Mouse (Mus musculus) hindbrain, embryonic 11.5 days (tissue): Measurements from ENCODE around the gene Slc30a2. TPM values are rescaled to one million over a fixed set of nuclear protein-coding genes. Genes with fewer than 3 reads are reported as not detected.
"Not testable (repeated sequence)": the region's sequence is repeated elsewhere in the genome, so short reads cannot be mapped to it uniquely, and the experiment has no call there.

ENCODE experiments used
- ATAC-seq: fragments of 200-750 bp; cut with Nextera tagmentation; 2 replicates; pipeline ENCODE4 v1.8.0; 2017; ENCODE audit warnings: mild to moderate bottlenecking, moderate TSS enrichment, moderate library complexity; ENCODE audit not compliant: low FRiP score
- DNase-seq: peaks from one replicate; pipeline ENCODE4 v3.0.0-alpha.2; 2015; ENCODE audit warnings: low spot score
- H3K27ac ChIP-seq: fragments of 300-500 bp; sonication (generic); 2 replicates; pipeline ENCODE4 v1.5.1; 2014; ENCODE audit warnings: mild to moderate bottlenecking, low read depth, low read length
- H3K27me3 ChIP-seq: fragments of 300-500 bp; sonication (generic); 2 replicates; pipeline ENCODE4 v1.6.1; 2014; ENCODE audit warnings: mild to moderate bottlenecking, low read length, moderate library complexity, mixed read lengths; ENCODE audit not compliant: control insufficient read depth, insufficient read depth
- H3K36me3 ChIP-seq: fragments of 300-500 bp; sonication (generic); 2 replicates; pipeline ENCODE4 v1.6.1; 2014; ENCODE audit warnings: mild to moderate bottlenecking, low read length, moderate library complexity, mixed read lengths; ENCODE audit not compliant: control insufficient read depth, insufficient read depth
- H3K4me1 ChIP-seq: fragments of 300-500 bp; sonication (generic); replicated peaks from 2 replicates; pipeline ENCODE4 v1.6.1; 2014; ENCODE audit warnings: low read length, mixed read lengths; ENCODE audit not compliant: control insufficient read depth, insufficient read depth
- H3K4me2 ChIP-seq: fragments of 300-500 bp; sonication (generic); replicated peaks from 2 replicates; pipeline ENCODE4 v1.6.1; 2014; ENCODE audit warnings: mild to moderate bottlenecking, low read depth, low read length
- H3K4me3 ChIP-seq: fragments of 300-500 bp; sonication (generic); 2 replicates; pipeline ENCODE4 v1.5.1; 2014; ENCODE audit warnings: low read depth, low read length
- H3K9ac ChIP-seq: fragments of 300-500 bp; sonication (generic); 2 replicates; pipeline ENCODE4 v1.6.1; 2014; ENCODE audit warnings: low read depth, low read length
- H3K9me3 ChIP-seq: fragments of 300-500 bp; sonication (generic); 2 replicates; pipeline ENCODE4 v1.6.1; 2016; ENCODE audit warnings: low read length; ENCODE audit not compliant: control insufficient read depth
- WGBS: fragments of 180-500 bp; shearing (Covaris S2); extraction: QIAGEN DNeasy Blood & Tissue Kit; methylation state at CpG from one replicate; pipeline ENCODE4 v1.1.7; 2014; 5-methylcytosine and 5-hydroxymethylcytosine counted together
- polyA plus RNA-seq: library from polyadenylated mRNA; unstranded; fragments of >200 nt; fragmentation: Nextera tagmentation; extraction: Ambion mirVana; gene quantifications from 2 replicates; pipeline ENCODE4 v1.2.1, GENCODE M21; 2014

Slc30a2 gene
- polyA plus RNA-seq, 1 experiment from 2014 or later, result not detected

DNA sequence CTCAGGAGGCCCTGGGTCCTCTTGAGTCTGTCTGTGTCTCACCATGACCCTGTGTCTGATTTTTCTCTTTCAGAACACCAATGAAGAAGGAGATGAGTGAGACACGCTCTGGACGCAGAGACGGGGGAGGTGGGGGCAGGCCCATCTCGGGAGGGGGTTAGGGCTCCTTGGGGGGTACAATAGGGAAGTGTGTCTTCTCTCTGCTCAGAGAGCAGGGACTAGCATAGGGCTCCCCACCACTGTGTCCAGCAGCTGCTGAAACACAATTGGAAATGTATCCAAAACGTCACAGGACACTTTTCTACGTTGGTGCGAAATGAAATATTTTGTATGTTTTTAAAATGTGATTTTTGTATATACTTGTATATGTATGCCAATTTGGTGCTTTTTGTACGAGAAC is 14.1 kb upstream of the Slc30a2 start:
- 88% methylated on average over 8 of the region's 8 CpGs for WGBS
- H3K4me3 ChIP-seq, result no peak overlapping the region
- no peak for ATAC-seq
- H3K4me2 ChIP-seq, result no peak overlapping the region
- H3K4me1 ChIP-seq, result no peaks in the 10 kb centered on the region
- no peaks in the 10 kb centered on the region for H3K9me3 ChIP-seq
- H3K9ac ChIP-seq, result no peak overlapping the region
- DNase-seq, result no peak
- no peak overlapping the region for H3K27ac ChIP-seq
- H3K27me3 ChIP-seq, result no peaks in the 10 kb centered on the region
- H3K36me3 ChIP-seq, result no peaks in the 10 kb centered on the region

- Histone ChIP-seq H3K36me3 (no peaks in the 10 kb centered on the region), H3K4me1 (no peaks in the 10 kb centered on the region), H3K27me3 (no peaks in the 10 kb centered on the region), H3K9ac (no peak overlapping the region), H3K27ac (no peak overlapping the region), H3K4me3 (no peak overlapping the region), H3K9me3 (no peaks in the 10 kb centered on the region), H3K4me2 (no peak overlapping the region)
- DNase-seq (no peak), ATAC-seq (no peak)
- WGBS, result 69% methylated on average over 5 of the region's 5 CpGs
Measured at GRCm38 (mm10) chr4:134330281-134330680, 12.7 kb upstream of the Slc30a2 start.

DNA sequence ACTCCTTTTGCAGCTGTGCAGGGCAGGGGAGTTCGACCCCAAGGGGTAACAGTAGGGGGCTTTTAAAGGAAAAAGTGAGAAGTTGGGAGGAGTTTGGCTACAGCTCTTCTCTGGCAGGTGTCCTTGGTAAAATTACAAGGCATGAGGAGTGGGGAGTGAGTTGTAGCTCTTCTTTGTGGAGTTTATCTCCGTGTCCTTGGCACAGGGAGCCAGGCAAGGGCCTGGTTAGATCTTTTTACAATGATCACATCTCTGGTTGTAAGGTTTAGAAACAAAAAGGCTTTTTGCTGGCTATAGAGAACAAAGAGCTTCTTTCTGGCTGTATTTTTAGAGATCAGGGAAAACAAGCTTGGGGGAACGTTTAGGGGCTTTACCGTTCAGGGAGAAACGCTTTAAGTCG is 1.8 kb upstream of the Slc30a2 start:
- H3K4me3 ChIP-seq, H3K4me2 ChIP-seq, H3K4me1 ChIP-seq, H3K9ac ChIP-seq, DNase-seq, H3K36me3 ChIP-seq, H3K27ac ChIP-seq, H3K9me3 ChIP-seq, ATAC-seq: not testable (repeated sequence)
- WGBS, result 75% methylated on average over 6 of the region's 6 CpGs
- H3K27me3 ChIP-seq, result peaks cover 31% of the 10 kb centered on the region

- Histone ChIP-seq H3K4me2 (no peak overlapping the region), H3K36me3 (no peaks in the 10 kb centered on the region), H3K4me3 (no peak overlapping the region), H3K27ac (no peak overlapping the region), H3K9me3 (no peaks in the 10 kb centered on the region), H3K4me1 (no peaks in the 10 kb centered on the region; the same call in 1 of the 2 replicates), H3K27me3 (peaks cover 31% of the 10 kb centered on the region), H3K9ac (no peak overlapping the region)
- no peak for ATAC-seq
- no peak for DNase-seq
- WGBS, result 41% methylated on average over 11 of the region's 11 CpGs
Measured at GRCm38 (mm10) chr4:134342213-134342779, 685 bp upstream of the Slc30a2 start.

GRCm38 (mm10) chr4:134344620-134345019 is 1.6 kb downstream of the Slc30a2 start:
- Histone ChIP-seq H3K27ac (no peak overlapping the region), H3K4me2 (no peak overlapping the region), H3K4me1 (no peaks in the 10 kb centered on the region; the same call in 1 of the 2 replicates), H3K36me3 (no peaks in the 10 kb centered on the region), H3K27me3 (peaks cover 31% of the 10 kb centered on the region), H3K9ac (no peak overlapping the region), H3K9me3 (no peaks in the 10 kb centered on the region), H3K4me3 (no peak overlapping the region)
- ATAC-seq (no peak), DNase-seq (no peak)
- WGBS, result 47% methylated on average over 3 of the region's 3 CpGs

GRCm38 (mm10) chr4:134345802-134346201 is 2.8 kb downstream of the Slc30a2 start:
- peaks cover 31% of the 10 kb centered on the region for H3K27me3 ChIP-seq
- H3K9me3 ChIP-seq, result no peaks in the 10 kb centered on the region
- H3K9ac ChIP-seq, result no peak overlapping the region

DNA sequence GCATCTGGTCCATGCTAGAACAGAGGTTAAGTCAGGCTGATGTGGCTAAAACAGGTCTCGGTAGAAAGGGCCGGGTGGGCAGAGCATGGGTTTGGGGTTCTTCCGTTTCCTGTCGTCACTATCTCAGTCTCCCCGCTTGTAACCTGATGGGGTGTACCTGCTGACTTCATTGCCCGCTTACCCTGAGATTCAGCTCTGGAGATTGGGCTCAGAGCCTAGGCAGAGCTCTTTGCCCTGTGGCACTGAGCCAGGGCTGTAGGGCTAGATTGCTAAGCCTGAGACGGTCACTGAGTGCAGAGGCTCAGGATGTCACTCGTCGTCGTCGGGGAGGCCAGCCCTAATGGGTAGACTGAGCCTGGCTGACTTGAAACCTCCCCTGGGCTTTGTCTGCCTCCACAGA is 5.1 kb downstream of the Slc30a2 start:
- Histone ChIP-seq H3K27me3 (peaks cover 19% of the 10 kb centered on the region), H3K9me3 (no peaks in the 10 kb centered on the region), H3K27ac (no peak overlapping the region), H3K9ac (no peak overlapping the region), H3K4me1 (peaks cover 7% of the 10 kb centered on the region; the same call in 1 of the 2 replicates), H3K4me3 (no peak overlapping the region), H3K4me2 (no peak overlapping the region), H3K36me3 (no peaks in the 10 kb centered on the region)
- 77% methylated on average over 11 of the region's 11 CpGs for WGBS
- DNase-seq (no peak), ATAC-seq (no peak)

More at GRCm38 (mm10) chr4:134345802-134346201, 2.8 kb downstream of the Slc30a2 start:
- Histone ChIP-seq H3K4me1 (no peaks in the 10 kb centered on the region; the same call in 1 of the 2 replicates), H3K27ac (no peak overlapping the region), H3K4me2 (no peak overlapping the region), H3K36me3 (no peaks in the 10 kb centered on the region), H3K4me3 (no peak overlapping the region)
- 92% methylated on average over 15 of the region's 15 CpGs for WGBS
- no peak for DNase-seq
- no peak for ATAC-seq

GRCm38 (mm10) chr4:134348545-134348944 is 5.6 kb downstream of the Slc30a2 start:
- peaks cover 7% of the 10 kb centered on the region; the same call in 1 of the 2 replicates for H3K4me1 ChIP-seq
- 88% methylated on average over 5 of the region's 5 CpGs for WGBS
- no peak for DNase-seq

DNA sequence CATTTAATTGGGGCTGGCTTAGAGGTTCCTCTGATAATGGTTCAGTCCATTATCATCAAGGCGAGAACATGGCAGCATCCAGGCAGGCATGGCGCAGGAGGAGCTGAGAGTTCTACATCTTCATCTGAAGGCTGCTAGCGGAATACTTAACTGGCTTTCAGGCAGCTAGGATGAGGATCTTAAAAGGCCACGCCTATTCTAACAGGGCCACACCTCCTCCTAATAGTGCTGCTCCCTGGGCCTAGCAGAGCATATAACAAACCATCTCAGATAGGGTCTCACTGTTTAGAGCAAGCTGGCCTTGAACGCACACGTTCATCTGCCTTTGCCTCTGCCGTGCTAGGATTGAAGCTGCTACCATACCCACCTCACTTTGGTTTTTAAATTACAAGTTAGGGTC is 6.8 kb downstream of the Slc30a2 start:
- Histone ChIP-seq H3K9ac (no peak overlapping the region), H3K4me1 (peaks cover 7% of the 10 kb centered on the region; the same call in 1 of the 2 replicates), H3K27me3 (peaks cover 4% of the 10 kb centered on the region; the same call in 1 of the 2 replicates), H3K4me3 (no peak overlapping the region), H3K9me3 (no peaks in the 10 kb centered on the region), H3K36me3 (no peaks in the 10 kb centered on the region), H3K4me2 (no peak overlapping the region), H3K27ac (no peak overlapping the region)
- ATAC-seq, result no peak
- no peak for DNase-seq
- WGBS, result 91% methylated on average over 7 of the region's 7 CpGs

More at GRCm38 (mm10) chr4:134348545-134348944, 5.6 kb downstream of the Slc30a2 start:
- ATAC-seq, result no peak
- H3K4me2 ChIP-seq, result no peak overlapping the region
- no peaks in the 10 kb centered on the region for H3K9me3 ChIP-seq
- H3K27ac ChIP-seq, result no peak overlapping the region
- H3K9ac ChIP-seq, result no peak overlapping the region
- no peak overlapping the region for H3K4me3 ChIP-seq
- H3K36me3 ChIP-seq, result no peaks in the 10 kb centered on the region
- peaks cover 14% of the 10 kb centered on the region for H3K27me3 ChIP-seq
